Mouse (Mus musculus) megakaryocyte-erythroid progenitor cell, adult 5 weeks (primary cell): ENCODE measurements around the gene Arhgap6. TPM values are rescaled to one million over a fixed set of nuclear protein-coding genes. Genes with fewer than 3 reads are reported as not detected.

Experiments used
- polyA plus RNA-seq: library from polyadenylated mRNA; stranded (reverse); fragments of >175 nt; gene quantifications from 2 replicates; pipeline ENCODE4 v1.2.3, GENCODE M21; 2012

The Arhgap6 gene
- 3.6 and 6.2 TPM in 2 replicates for polyA plus RNA-seq

GRCm38 (mm10) chrX:168794974-168795858 is at the start of gene Arhgap6:
Gene Arhgap6 (plus strand): TSS chrX:168795099.

GRCm38 (mm10) chrX:169187100-169187499 is 392.2 kb downstream of the Arhgap6 start, which contains the start of gene Amelx:
Gene Amelx (minus strand): TSS chrX:169187200.

DNA sequence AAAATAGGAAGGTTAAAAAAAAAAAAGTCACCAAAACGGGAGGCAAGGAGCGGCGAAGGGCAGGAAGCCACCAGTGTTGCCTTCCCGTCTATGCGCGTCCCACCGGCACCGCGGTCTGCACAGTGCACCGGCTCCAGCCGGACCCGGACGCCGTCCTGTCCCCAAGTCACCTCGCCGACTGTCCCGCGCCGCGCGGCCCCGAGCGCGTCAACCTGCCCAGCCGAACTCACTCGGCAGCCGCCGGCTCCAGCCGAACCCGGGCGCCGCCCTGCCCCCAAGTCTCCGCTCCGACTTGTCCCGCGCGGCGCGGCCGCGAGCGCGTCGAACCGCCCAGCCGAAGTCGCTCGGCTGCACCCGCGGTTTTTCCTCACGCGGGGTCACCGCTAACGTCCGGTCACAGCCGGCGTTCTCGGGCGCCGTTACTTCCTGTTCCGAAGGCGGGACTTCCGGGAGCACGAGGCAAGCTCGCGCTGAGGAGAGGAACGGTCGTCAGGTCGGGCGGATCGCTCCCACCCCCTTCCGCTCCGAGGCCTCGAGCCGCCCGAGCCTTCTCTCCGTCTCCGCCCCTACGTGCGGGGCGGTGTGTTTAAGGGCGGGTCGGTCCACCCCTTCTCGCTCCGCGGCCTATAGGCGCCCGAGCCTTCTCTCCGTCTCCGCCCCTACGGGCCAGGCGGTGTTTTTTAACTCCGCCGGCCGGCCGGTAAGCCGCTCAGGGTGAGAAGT is 525.2 kb downstream of the Arhgap6 start, which contains the start of gene Hccs:
Gene Hccs, minus strand, starts transcription at position 428 of the 723 bp plus-strand sequence.

Other genes with a start within 250 kb of the Arhgap6 start
- not detected in 2 replicates for gene Frmpd4, start 217.9 kb upstream of the Arhgap6 start, polyA plus RNA-seq
- gene Msl3, start 121.2 kb upstream of the Arhgap6 start, polyA plus RNA-seq = 14.5 and 15.4 TPM in 2 replicates